Mouse (Mus musculus): ENCODE results near the gene Plekha6.
A peak's percentile ranks its signal among the peaks of the same experiment; 100 is the strongest.

The Plekha6 gene

DNA sequence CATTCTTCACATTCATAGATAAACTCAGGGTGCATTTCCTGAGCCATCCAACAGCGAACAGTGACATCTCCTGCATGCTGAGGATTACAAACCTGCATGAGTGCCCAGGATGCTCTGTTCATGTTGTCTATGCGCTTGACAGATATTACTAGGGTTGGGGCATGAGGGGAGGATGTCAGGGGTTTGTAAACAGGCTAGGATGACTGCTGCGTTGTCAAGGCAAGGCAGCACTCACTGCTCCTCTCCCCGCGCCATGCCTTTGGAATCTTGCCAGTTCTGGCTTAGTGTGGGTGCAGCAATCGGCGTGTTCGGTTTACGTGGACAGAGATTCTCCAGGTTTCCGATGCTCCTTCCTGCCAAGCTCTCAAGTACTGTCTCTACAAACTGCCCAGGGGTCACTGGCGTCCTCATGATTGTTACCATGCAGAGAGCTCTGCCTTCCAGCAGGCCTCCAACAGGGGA is 115.7 kb downstream of the Plekha6 start:
- no peak for DNase-seq

DNA sequence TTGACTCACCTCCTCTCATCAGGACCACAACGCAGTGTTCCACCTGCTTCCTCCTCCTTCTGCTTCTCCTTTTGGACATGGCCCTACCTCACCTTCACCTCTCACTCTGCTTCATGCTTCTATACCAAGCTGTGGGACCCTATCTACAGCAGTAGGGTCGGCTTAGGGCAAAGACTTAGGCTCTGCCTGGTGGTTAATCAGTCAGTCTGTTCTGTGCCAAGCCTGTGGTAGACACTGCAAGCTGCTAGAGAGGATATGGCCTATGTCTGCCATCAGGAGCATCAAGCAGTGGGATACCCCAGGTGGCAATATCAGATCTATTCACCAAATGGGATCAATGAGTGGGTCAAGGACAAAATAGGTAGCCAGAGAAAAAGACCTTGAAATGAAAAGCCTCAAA is 116.5 kb downstream of the Plekha6 start:
- DNase-seq: no peak

DNA sequence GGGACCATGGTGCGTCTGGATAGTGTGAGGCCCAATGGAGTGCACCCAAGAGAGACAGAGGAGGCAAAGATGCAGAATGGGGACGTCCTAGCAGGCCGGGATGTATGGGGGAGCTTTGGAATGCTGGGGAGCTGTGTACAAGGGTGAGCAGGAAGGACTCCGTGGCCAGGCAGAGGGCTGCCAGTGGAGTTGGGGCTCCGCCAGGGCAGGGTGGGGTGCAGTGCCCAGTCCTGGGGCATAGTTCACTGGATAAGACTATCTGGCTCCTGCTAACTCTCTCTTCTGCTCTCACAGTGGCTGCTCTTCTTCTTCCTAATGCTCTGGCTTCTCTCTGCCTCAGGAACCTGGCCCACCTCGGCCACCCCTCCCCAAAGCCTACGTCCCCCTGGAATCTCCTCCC is 121.9 kb downstream of the Plekha6 start:
- DNase-seq: no peak

DNA sequence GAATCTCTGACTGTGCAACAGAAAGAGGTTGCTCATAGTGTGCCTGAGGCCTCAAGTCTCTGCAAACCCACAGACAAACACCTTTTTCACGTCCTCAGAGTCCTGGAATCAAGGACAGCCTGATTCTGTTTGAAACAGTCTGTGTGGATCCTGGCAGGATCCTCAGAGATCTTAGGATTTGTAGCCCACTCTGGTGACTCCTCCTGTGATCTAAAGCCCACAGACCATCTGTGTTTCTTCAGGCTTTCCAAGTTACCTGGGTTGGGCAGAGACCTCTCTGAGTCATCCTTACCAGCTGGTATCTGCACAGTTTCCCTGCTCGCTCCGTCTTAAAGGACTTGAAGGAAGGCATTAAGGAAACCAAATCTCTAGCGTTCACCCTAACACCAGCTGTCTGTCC is 123.0 kb downstream of the Plekha6 start:
- DNase-seq: no peak

DNA sequence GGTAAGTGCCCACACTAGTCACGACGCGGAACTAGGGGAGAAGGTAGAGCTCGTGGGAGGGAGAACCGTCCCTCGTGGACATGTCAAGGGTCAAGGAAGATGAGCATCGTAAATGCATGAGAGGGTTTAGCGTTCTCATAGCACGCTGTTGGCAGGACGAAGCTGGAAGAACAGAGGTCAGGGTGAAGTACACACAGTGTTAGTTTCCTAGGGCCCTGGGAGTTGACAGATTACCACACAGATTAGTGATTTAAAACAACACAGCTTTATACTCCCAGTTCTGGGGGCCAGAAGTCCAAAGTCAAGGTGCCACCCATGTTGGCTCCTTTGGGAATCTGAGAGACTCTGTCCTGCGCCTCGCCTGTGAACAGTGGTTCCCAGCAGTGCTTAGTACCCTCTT is 123.9 kb downstream of the Plekha6 start:
- DNase-seq: no peak

DNA sequence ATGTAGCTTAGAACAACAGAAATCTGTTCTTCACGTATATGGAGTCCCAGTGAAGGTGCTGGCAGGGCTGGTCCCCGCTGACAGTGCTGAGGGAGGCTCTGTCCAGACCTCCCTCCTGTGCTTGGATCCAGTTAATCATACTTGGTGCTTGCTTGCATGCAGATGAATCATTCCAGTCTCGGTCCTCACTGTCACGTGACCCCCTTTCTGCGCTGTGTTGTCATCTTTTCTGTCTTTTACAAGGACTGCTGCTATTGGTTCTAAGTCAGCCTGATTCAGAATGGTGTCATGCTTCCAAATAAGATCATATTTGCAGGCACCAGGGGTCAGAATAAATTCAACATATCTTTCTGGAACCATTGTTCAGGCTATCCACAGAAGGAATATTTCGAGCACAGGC is 127.9 kb downstream of the Plekha6 start:
- DNase-seq: no peak

DNA sequence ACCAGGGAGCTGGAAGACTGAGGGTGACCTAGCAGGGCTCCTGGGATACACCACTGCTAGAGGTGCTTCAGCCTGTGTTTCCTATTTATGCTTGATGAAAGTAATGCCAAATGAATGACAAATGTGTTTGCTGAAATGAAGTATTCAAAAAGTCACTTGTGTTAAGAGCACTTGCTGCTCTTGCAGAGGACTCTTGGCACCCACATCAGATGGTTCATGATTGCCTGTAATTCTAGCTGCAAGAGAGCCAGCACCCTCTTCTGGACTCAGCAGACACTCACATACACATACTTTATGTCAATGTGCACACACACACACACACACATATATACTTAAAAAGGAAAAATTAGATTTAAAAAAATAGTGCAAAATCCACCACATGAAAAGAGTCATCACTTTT is 128.6 kb downstream of the Plekha6 start:
- DNase-seq: no peak

DNA sequence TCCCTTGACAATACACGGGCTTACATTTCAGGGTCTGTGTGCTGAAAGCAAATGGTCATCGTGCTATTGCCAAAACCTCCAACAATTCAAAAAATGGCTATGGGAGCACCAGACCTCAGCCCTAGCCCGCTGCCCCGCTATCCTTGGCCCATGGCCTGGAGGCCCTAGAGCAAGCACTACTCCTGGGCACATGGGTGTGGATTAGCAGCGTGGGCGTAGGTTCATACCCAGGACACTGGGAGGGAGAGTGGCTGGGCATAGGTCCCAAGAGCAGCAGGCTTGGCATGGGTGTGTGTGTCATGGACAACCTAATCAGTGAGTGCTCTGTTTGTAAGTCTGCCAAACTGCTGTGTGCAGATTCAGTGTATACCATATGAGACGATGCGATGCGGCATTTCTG is 132.4 kb downstream of the Plekha6 start:
- no peak for DNase-seq

DNA sequence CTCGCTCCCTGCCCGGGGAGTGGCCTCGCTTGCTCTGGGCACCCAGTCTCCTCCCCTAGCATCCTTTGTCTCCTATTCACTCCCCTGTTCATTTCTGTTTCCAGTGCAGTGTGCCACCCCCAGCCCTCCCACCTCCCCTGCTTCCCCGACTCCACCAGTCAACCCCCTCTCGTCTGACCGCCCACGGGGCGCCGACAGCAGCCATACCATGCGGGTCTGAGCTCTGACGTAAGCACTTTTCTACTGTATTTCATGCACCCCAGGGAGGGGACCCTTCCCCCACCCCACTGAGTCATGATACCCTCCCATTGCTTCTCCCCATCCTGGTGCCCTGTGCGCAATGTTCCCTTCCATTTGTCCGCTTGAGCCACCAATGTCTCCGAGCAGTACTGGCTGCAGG is 134.8 kb downstream of the Plekha6 start:
- DNase-seq: no peak

DNA sequence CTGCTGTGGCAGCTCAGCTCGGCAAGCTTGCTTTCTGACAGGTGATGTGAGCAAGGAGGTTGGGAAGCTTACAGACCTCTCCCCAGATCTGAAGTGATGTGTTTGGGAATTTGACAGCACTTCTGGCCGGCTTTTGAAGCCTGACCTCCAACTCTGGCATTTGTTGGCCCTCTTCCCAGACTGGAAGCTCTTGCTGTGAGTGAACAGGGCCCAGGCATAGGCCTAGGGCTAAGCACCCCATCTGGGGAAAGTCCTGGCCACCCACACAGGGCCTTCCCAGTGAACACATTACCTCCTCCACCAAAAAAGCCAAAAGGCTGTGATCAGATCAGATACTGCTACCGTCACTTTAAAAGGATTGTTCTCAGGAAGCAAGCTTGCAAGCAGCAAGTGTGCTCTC is 138.5 kb downstream of the Plekha6 start:
- DNase-seq: no peak

DNA sequence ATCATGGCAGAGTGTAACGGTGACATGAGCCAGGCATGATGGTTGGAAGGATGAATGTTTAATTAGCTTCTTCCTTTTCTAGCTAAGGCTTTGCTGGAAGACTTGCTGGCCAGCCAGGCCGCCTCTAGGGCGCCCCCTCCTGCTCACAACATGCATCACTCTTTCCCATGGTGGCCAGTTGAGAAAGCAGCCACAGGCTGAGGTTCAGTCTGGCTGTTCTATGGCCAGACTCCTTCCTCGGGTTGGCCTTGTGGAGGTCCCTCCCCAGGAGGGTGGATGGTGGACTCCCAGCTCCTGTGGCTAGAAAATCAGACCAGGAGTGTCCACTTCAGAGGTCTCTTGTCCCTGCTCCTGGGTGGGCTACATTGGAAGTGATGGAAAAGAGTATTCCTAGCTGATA is 142.8 kb downstream of the Plekha6 start:
- peak; percentile 76 for DNase-seq

DNA sequence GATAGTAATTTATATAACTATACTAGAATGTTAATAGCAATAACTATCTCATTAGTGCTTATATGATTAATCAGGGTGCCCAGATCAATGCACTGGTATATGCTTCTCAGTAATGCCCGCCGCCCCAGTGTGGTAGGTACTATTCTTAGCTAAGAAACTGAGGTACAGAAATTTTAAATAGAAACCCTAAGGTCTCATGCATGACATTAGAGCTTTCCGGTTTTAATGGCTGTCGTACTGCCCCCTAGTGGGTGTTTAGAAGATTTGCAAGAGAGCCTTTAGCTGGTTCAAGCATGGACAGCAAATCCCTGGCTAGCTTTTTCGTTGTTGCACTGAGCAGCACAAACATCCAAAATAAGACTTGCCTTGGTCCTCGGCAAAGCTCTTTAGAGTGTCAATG is 143.3 kb downstream of the Plekha6 start:
- peak; percentile 46 for DNase-seq

DNA sequence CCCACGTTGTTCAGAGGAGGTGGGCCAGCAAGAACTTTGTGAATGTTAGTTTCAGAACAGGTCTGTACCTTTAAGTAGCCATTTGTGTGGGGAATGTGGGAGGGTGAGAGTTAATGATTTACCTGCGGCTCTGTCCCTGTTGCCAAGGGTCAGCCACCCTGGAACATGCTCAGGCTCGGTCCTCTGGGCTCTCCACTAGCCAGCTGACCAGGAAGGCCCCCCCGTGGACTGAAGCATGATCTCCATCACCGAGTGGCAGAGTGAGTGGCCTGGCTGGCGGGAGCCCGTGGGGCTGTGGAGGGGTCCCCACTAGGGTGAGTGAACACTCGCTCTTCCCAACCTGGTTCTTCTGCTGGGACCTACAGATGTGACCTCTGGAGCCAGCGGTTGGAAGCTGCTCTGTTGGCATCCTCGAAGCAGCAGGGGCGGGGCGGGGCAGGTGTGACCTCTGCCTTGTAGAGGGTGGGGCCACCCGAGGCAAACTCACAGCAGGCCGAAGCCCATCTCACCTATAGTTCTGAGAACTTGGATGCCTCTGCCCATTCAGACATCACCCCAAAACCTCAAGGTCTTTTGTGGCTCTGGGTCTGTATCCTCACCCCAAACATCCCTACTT is 145.8 kb downstream of the Plekha6 start, which contains the start of gene Golt1a:
TSS of gene Golt1a (plus strand) at position 149 of the 616 bp plus-strand sequence.
- peak; percentile 10 for DNase-seq

DNA sequence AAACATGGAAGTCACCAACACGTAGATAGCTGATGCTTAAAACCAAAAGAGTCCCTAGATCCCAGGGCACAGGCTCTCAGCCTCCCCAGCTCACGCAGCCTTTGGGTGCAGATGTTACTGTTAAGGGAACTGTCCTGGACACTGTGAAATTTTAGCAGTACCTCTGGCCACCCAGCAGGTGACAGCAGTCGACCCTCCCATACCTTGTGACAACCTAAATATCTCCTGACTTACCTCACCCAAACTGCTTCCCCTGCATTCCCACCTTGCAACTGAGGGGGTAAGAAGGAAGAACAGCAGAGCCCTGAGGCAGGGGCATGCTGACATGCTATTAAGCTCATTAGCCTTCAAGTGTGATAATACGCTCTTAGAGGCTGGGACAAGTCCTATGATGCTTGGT is 147.2 kb downstream of the Plekha6 start:
- DNase-seq: no peak

DNA sequence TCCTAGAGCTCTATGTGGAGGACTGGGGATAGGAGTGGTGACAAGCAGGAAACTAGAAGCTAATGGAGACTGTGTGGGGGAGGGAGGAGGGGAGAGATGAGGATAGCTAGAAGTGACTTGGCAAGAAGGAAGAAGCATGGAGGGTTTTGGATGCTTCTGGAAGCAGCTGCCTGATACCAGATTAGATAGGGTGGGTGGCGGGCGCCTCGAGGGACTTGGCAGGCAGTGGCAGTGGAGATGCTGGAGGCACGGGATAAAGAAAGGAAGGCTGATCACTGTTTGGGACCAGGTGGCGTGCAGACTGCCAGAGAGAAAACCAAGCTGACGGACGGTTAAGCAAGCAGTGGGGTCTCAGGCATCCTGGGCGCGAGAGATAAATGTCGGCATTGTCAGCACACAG is 147.9 kb downstream of the Plekha6 start:
- DNase-seq: no peak

DNA sequence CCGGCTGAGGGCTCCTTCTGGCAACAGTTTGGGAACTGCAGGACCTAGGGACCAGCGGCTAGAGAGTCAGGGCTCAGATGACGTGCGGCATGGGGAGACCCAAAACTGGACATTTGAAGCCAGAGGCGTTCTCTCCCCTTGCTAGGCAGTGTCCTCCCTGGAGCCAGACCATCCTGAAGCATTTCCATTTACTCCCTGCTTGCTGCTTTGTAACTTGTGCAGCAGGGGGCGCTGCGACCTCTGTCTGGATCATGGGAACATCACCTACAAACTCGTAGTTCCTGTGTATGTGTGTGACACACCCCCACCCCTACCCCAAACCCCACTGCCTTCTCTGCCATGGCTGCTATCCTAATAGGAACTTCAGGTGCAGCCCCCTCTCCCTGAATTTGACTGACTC is 150.4 kb downstream of the Plekha6 start:
- peak; percentile 65 for DNase-seq

DNA sequence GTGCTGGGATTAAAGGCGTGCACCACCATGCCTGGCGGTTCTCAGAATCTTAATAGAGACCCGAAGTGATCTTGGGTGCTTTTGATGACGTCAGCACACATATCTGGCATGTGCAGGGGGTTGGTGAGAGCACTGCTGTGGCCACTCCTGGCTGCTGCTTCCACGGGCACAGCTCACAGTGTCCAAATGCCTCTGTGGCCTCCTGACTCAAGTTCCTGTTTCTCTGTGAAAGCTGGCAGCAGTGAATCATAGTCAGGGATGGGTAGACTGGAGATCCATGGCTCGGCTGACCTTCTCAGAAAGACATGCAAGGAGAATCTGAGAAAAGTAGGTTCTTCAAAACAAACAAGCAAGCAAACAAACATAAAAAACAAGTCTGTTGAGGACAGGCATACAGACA is 151.8 kb downstream of the Plekha6 start:
- no peak for DNase-seq

DNA sequence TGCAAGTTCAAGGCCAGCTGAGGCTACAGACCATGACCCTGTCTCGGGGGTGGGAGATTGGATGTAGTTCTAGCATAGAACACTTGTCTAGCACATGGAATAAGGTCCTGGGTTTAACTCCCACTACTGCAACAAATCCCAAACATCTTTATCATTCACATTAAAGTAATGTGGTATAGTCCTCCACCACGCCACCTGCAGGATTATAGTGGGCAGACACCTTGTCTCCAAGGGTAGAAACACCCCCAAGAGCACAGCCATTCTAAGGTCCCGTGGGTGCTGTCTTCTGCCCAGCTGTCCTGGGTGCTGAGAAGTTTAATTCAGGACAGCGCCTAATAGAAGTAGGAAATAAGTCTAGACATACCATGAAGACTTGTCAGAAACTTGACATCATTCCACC is 152.6 kb downstream of the Plekha6 start:
- no peak for DNase-seq

DNA sequence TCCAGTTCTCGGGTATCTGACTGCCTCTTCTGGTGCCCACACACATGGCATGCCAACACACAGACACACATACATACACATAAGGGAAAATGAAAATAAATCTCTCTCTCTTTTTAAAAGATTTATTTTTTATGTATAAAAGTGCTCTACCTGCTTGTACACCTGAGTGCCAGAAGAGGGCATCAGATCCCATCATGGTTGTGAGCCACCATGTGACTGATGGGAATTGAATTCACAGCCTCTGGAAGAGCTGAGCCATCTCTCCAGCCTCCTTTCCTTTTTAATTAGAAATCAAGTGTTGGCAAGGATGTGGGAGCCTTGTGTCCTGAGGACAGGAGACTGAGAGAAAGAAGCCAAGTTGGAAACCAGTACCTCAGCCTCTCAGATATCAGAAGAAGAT is 153.1 kb downstream of the Plekha6 start:
- DNase-seq: no peak

DNA sequence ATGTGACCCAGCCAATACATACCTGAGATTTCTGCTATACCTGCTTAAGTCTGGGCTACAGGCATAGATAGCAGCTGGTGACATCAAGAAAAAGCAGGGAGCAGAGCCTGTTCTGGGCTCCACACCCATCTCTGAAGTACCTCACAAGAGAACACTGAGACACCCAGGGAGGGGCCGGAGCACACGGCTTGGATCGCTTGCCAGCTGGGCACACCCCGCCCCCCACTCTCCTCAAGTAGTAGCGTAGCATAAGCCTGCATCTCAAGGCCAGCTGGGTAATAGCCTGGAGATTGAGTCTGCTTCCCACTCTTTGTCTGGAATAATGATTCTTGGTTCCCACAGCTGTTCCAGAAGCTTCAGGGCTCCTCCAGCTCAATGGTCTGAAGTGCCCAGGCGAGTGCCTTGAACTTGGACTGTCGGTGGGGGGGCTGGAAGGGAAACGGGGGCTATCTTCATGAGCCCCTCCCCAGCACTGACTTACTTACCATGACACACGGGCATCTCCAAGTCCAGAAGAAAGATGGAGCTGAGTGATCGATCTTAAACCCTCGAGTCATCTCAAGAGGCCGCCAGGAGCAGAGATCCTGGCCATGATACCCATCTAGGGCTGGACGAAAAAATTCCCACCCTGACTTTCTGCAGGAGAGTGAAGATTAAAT is 157.4 kb downstream of the Plekha6 start, which contains the start of gene Kiss1:
TSS of gene Kiss1 (plus strand) at position 609 of the 659 bp plus-strand sequence.
- DNase-seq: no peak

DNA sequence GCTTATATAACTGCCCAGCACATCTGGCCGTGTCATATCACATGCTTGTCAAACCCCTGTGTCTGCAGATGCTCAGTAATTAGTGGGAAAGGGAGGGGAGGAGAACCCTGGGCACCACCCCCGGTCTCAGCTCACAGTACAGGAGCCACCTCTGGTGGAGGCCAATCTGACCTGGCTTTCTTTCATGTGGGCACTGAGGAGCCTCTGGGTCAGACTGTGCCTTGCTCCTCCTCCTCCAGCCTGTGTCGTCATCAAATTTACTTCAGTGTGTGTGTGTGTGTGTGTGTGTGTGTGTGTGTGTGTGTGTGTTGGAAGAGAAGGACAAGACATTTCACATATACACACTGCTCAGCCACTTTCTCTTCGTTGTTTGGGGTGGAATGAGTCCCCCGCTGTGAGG is 159.3 kb downstream of the Plekha6 start:
- DNase-seq: no peak

DNA sequence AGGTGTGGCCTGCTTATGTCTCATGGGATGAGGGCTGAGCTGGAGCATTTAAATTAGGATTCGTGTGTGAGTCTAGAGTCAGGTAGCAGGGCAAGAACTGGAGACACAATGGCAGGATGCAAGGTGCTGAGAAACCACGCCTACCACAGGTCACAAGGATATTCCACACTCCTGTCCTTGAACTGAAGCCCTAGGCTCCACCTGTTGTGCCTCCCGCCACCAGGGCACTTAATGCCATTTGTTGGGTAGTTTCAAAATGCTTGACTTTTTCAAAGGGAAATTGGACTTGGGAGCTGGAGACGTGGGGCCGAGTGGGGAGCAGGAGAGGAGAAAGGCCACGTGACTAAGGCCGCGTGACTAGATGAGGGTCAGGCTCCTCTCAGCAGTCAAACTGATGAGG is 161.9 kb downstream of the Plekha6 start:
- no peak for DNase-seq

DNA sequence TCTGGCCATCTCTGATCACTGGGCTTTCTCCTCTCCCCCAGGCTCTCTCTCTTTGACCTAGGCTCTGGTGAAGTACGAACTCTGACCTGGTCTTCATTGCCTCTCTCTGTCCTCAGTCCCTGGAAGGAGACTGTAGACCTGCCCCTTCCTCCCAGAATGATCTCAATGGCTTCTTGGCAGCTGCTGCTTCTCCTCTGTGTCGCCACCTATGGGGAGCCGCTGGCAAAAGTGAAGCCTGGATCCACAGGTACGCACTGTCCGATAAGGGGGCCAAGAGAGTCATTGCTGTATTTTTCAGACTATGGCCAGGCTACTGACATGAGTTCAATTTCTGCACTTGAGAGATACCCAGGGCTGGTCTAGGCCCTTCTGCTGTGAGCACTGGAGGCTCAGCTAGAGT is 163.1 kb downstream of the Plekha6 start:
- no peak for DNase-seq

DNA sequence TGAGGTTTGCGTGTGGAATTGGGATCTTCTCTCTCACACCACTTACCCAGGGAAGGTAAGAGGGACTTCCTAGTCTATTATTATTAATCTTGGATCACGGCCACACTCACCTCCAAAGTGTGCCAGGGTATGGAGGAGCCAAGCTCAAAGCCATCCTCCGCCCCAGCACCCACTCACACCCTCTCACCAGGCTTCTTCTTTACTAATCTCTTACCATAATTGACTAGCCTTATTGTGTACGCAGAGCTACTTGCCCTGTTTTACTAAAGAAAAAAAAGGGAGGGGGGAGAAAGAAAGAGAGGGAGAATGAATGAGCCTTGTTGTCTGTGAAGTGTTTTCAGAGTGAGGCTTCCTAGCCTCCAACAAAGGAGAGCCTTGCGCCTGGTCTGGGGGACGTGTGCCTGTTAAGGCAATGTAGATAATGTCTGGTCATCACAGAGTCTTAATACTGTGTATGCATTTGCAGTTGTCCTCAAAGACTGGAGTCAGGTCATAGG is 164.3 kb downstream of the Plekha6 start:
- DNase-seq: no peak

Data from thymus, postnatal 14 days (tissue).